Mouse (Mus musculus) activated CD4-positive, CD25-positive, alpha-beta regulatory T cell, adult 4 months (primary cell): Measurements from ENCODE around the gene Dazap2. TPM values are rescaled to one million over a fixed set of nuclear protein-coding genes. Genes with fewer than 3 reads are reported as not detected.
A peak's percentile ranks its signal among the peaks of the same experiment; 100 is the strongest.

Experiments
- ATAC-seq: one replicate; pipeline ENCODE4 v1.8.0; 2017
- polyA plus RNA-seq, 2 experiments: library from polyadenylated mRNA; unstranded; fragments of 100-300 nt; shearing (Covaris generic); gene quantifications; one replicate each; pipeline ENCODE4 v1.2.1; 2017

Gene Dazap2
- polyA plus RNA-seq, 2 experiments from 2014 or later: 741 to 756 TPM

- ATAC-seq: no peak
Observed at GRCm38 (mm10) chr15:100639972-100640750, 25.0 kb downstream of the Dazap2 start.

- ATAC-seq: no peak
Observed at GRCm38 (mm10) chr15:100641226-100641810, 26.2 kb downstream of the Dazap2 start.

GRCm38 (mm10) chr15:100642451-100642850 lies 27.3 kb downstream of the Dazap2 start:
- ATAC-seq: no peak

GRCm38 (mm10) chr15:100646161-100646560 lies 31.0 kb downstream of the Dazap2 start:
- no peak for ATAC-seq

- ATAC-seq: no peak
Observed at GRCm38 (mm10) chr15:100650111-100650510, 35.0 kb downstream of the Dazap2 start.

GRCm38 (mm10) chr15:100651610-100652009 lies 36.5 kb downstream of the Dazap2 start:
- no peak for ATAC-seq

GRCm38 (mm10) chr15:100654271-100654670 lies 39.1 kb downstream of the Dazap2 start:
- no peak for ATAC-seq

GRCm38 (mm10) chr15:100655201-100655600 lies 40.1 kb downstream of the Dazap2 start:
- ATAC-seq: no peak

GRCm38 (mm10) chr15:100660306-100660705 lies 45.2 kb downstream of the Dazap2 start:
- ATAC-seq: no peak

GRCm38 (mm10) chr15:100660805-100661204 lies 45.7 kb downstream of the Dazap2 start:
- no peak for ATAC-seq

GRCm38 (mm10) chr15:100664813-100665274 lies 49.7 kb downstream of the Dazap2 start:
- peak; percentile 63 for ATAC-seq

GRCm38 (mm10) chr15:100665411-100666218 lies 50.5 kb downstream of the Dazap2 start:
- no peak for ATAC-seq

GRCm38 (mm10) chr15:100666219-100666696 lies 51.1 kb downstream of the Dazap2 start:
- ATAC-seq: no peak

- no peak for ATAC-seq
Observed at GRCm38 (mm10) chr15:100666851-100667250, 51.7 kb downstream of the Dazap2 start.

GRCm38 (mm10) chr15:100667420-100667819 lies 52.3 kb downstream of the Dazap2 start:
- ATAC-seq: no peak

- peak; percentile 48 for ATAC-seq
Observed at GRCm38 (mm10) chr15:100667871-100668545, 52.9 kb downstream of the Dazap2 start.

- ATAC-seq: peak; percentile 51
Observed at GRCm38 (mm10) chr15:100669337-100669736, 54.2 kb downstream of the Dazap2 start, which contains the start of gene Bin2. Gene Bin2, minus strand, starts transcription at chr15:100669553.

- peak; percentile 6 for ATAC-seq
Observed at GRCm38 (mm10) chr15:100670004-100670403, 54.9 kb downstream of the Dazap2 start.
